Mouse (Mus musculus) adrenal gland, postnatal 14 days (tissue): Measurements from ENCODE around the gene Def8. TPM values are rescaled to one million over a fixed set of nuclear protein-coding genes. Genes with fewer than 3 reads are reported as not detected.

ENCODE experiments used
- DNase-seq: peaks from one replicate; pipeline ENCODE4 v3.0.0; 2021; ENCODE audit warnings: mixed read lengths
- total RNA-seq: library from RNA; stranded (reverse); gene quantifications from 2 replicates; pipeline ENCODE4 v1.2.3, GENCODE M21; 2021

Gene Def8
- total RNA-seq, 1 experiment from 2014 or later: 28.5 TPM

- no peak for DNase-seq
Measured at GRCm38 (mm10) chr8:123491280-123492075, 68.2 kb downstream of the Def8 start.

DNA sequence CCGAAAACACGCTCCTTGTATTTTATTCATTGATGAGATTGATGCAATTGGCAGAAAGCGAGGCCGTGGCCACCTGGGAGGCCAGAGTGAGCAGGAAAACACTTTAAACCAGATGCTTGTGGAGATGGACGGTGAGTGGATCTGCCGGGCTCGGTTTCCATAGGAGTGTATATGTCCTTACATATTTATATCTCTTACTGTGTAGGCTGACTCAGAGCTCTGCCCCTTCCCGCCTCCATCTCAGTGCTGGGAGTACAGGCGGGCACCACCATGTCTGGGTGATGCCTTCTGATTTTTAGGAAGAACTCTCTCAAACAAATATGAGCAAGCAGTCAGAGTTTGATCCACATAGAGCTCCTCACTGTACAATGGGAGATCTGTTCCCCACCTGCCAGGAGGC lies 69.6 kb downstream of the Def8 start:
- no peak for DNase-seq

- no peak for DNase-seq
Measured at GRCm38 (mm10) chr8:123497699-123498098, 74.4 kb downstream of the Def8 start.

DNA sequence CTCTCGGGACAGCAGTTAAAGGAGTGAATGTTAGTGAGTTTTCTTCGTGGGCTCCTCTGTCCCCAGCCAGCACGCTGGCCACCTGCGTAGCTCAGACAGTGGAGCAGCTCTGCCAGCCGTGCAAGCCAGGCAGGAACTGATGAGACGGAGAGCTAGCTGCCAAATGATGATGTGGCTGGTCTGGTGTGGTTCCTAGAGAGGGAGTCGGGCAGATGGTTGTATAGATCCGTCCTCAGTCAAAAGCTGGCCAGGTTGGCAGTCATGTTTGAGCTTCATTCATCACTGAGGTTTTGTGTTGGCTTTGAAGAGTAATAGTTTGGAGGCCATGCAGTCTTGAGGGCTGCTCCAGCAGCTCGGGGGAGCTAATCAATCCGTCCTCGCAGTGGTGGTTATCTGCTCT lies 75.6 kb downstream of the Def8 start:
- no peak for DNase-seq

GRCm38 (mm10) chr8:123499556-123499955 lies 76.2 kb downstream of the Def8 start:
- no peak for DNase-seq

GRCm38 (mm10) chr8:123502192-123502591 lies 78.9 kb downstream of the Def8 start:
- DNase-seq: no peak

- no peak for DNase-seq
Measured at GRCm38 (mm10) chr8:123503801-123504467, 80.6 kb downstream of the Def8 start.

- no peak for DNase-seq
Measured at GRCm38 (mm10) chr8:123504591-123505195, 81.4 kb downstream of the Def8 start.

GRCm38 (mm10) chr8:123505267-123505666 lies 81.9 kb downstream of the Def8 start:
- DNase-seq: no peak

DNA sequence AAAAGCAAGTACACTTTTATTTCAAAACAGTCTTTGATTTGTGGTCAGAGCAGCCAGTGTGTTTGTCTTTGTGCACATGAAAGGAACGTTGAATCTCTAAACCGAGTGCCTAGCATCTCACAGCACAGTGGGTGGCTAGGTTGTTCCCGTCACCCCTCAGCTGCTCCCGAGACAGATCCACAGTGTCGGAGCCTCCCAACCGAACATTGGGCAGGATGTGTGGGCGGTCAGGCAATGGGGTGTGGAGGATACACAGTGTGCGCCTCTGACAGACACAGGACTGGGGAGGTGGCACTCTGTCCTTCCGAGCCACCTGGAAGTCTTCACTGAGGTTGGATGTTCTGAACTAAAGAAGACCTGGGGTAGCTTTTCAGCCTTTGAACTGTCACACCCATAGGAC lies 82.4 kb downstream of the Def8 start:
- no peak for DNase-seq

DNA sequence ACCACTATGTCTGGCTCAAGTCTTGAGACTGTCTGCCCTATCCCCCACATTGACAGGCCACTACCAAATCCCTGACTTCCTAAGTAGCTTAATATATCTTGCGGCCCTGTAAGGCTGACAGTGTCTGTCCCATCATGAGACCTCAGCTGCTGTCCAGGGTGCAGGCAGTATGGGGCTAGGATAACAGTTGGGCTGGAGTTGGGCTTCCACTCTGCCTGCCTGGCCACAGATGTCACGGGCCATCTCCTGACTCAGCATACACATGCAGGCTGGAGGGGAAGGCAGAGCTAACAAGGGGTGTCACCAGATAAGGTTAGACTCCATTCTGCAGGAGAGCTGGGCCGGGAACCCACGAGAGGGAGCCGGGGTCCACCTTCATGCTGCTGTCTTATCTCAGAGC lies 83.8 kb downstream of the Def8 start:
- no peak for DNase-seq

- no peak for DNase-seq
Measured at GRCm38 (mm10) chr8:123510819-123511218, 87.5 kb downstream of the Def8 start.

Other genes with a start within 250 kb of the Def8 start
- 33.6 and 54.6 TPM in 2 replicates for gene Dpep1, start 237.3 kb upstream of the Def8 start, total RNA-seq
- gene Chmp1a, start 210.8 kb upstream of the Def8 start, total RNA-seq: 75.4 and 100 TPM in 2 replicates
- 2.6 and 4.9 TPM in 2 replicates for gene Spata33, start 210.7 kb upstream of the Def8 start, total RNA-seq
- 53.1 and 57.7 TPM in 2 replicates for gene Cdk10, start 198.7 kb upstream of the Def8 start, total RNA-seq
- 12.2 and 18.7 TPM in 2 replicates for gene Spata2l, start 187.3 kb upstream of the Def8 start, total RNA-seq
- 20.4 and 21.5 TPM in 2 replicates for gene Zfp276, start 169.3 kb upstream of the Def8 start, total RNA-seq
- 24.0 and 29.3 TPM in 2 replicates for gene Vps9d1, start 169.2 kb upstream of the Def8 start, total RNA-seq
- gene Fanca, start 105.0 kb upstream of the Def8 start, total RNA-seq: 6.0 and 9.4 TPM in 2 replicates
- gene Spire2, start 90.8 kb upstream of the Def8 start, total RNA-seq: 1.9 and 2.3 TPM in 2 replicates
- 189 and 198 TPM in 2 replicates for gene Tcf25, start 49.8 kb upstream of the Def8 start, total RNA-seq
- not detected in 2 replicates for gene Mc1r, start 16.4 kb upstream of the Def8 start, total RNA-seq
- 7.3 and 32.4 TPM in 2 replicates for gene Tubb3, start 12.1 kb upstream of the Def8 start, total RNA-seq
- 63.9 and 69.6 TPM in 2 replicates for gene Afg3l1, start 54.4 kb downstream of the Def8 start, total RNA-seq
- gene Dbndd1, start 91.9 kb downstream of the Def8 start, total RNA-seq: 0.26 and 0.75 TPM in 2 replicates
- 13.1 and 17.5 TPM in 2 replicates for gene Gas8, start 95.3 kb downstream of the Def8 start, total RNA-seq
- gene Rhou, start 230.4 kb downstream of the Def8 start, total RNA-seq: 40.8 and 46.5 TPM in 2 replicates